Mouse (Mus musculus) yolk sac, embryonic 10.5 days (tissue): ENCODE data around the gene Ubald1.

Experiments
- DNase-seq: peaks from one replicate; pipeline ENCODE4 v3.0.0-alpha.2; 2017; ENCODE audit warnings: low spot score

Gene Ubald1

GRCm38 (mm10) chr16:4880136-4880825 is at the start of gene Ubald1:
Ubald1 (minus strand) TSS chr16:4880315.
- peak; percentile 100 for DNase-seq

GRCm38 (mm10) chr16:4928474-4928873 is 48.4 kb upstream of the Ubald1 start:
- DNase-seq = no peak

- DNase-seq = no peak
Measured at GRCm38 (mm10) chr16:4927967-4928366, 47.9 kb upstream of the Ubald1 start.

- DNase-seq = no peak
Measured at GRCm38 (mm10) chr16:4923996-4924395, 43.9 kb upstream of the Ubald1 start.

DNA sequence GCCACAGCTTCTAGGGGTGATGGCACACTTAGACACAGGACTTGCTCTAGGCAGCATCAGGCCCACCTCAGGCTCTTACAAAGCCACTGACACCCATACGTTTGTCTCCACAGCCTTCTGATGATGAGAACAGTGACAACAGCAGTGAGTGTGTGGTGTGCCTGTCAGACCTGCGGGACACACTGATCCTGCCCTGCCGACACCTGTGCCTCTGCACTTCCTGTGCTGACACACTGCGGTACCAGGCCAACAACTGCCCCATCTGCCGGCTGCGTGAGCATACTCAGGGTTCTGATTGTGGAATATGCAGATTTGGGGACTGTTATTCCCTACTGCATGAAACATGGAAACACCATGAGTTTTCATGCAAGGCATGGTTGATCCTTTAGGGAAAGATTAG is 42.4 kb upstream of the Ubald1 start:
- no peak for DNase-seq

- no peak for DNase-seq
Measured at GRCm38 (mm10) chr16:4920556-4920955, 40.4 kb upstream of the Ubald1 start.

- no peak for DNase-seq
Measured at GRCm38 (mm10) chr16:4916608-4917007, 36.5 kb upstream of the Ubald1 start.

- DNase-seq = no peak
Measured at GRCm38 (mm10) chr16:4915931-4916330, 35.8 kb upstream of the Ubald1 start.

- DNase-seq = peak; percentile 75
Measured at GRCm38 (mm10) chr16:4913783-4914735, 33.9 kb upstream of the Ubald1 start.

DNA sequence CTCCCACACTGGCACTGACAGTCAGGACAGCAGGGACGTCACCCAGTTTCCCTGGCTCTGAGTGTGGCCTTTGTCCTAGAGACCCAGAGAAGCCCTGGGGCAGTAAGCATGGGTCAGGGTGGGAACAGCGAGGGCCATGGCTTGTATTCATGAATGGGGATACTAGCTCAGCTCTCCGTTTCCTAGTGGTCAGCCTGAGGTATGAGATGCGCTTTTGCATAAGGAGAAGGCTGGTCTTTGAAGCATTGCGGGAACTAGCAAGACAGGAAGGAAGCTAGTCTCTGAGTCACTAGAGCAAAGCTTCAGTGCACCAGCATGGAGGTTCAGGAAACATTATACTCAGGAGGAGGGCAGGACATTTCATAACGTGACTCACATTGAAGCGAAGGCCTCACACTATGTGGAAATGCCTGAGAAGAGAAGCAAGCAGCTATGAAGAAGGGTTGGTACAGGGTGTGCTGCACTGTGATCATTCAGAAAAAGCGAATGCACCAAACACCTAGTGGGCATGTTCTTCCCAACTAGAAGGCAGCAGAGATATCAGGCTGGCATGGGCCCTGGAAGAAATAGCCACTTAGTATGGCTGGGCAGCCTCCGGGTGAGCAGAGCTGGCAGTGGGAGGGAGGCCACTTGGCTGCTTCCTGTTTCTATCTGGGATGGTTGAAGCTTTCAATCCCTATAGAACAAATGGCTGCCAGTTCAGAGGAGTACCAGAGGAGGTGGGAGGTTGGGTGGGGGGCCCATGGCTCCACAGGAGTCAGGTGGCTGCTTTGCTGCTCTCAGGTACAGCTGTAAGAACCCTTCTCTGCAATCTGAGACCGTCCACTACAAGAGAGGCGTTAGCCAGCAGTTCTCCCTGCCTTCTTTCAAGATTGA is 33.0 kb upstream of the Ubald1 start:
- no peak for DNase-seq

DNA sequence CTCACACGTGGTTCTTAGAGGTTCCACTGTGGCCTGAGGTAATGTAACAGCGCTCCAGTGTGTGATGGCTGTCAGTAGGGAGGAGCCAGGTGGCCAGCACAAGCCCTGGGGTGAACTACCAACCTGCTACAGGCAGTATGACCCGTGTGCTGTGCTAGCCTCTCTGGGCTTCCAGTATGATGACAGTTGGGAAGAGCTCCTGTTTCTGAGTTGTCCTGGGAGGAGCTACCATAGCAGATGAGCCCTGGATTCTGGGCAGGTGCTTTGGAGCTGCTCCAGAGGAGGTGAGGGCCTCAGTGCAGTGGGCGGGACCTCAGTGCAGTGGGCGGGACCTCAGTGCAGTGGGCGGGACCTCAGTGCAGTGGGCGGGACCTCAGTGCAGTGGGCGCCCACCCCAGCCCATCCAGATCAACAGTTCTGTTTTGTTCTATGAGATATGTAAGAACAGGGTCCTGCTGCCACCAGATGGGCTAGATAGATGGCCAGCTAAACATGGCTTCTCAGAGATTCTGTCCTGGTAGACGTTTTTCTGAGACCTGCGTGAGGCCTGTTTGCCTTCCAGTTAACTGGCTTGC is 32.0 kb upstream of the Ubald1 start:
- DNase-seq = no peak

GRCm38 (mm10) chr16:4910758-4911157 is 30.6 kb upstream of the Ubald1 start:
- DNase-seq = no peak

DNA sequence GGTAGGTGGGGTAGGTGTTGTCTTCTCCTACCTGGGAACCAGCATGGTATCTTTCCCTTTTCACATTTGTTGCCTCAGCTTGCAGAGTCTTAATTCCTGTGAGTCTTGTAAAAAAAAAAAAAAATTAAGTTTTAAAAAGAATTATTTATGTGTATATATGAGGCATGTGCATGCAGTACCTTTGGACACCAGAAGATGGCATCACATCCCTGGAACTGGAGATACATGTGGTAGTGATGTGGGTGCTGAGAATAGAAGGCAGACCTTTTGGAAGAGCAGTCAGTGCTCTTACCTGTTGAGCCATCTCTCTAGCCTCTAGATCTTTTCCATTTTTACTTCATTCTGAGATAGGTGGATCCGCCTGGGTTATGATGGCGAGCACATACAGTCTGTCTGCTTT is 29.6 kb upstream of the Ubald1 start:
- DNase-seq = no peak

DNA sequence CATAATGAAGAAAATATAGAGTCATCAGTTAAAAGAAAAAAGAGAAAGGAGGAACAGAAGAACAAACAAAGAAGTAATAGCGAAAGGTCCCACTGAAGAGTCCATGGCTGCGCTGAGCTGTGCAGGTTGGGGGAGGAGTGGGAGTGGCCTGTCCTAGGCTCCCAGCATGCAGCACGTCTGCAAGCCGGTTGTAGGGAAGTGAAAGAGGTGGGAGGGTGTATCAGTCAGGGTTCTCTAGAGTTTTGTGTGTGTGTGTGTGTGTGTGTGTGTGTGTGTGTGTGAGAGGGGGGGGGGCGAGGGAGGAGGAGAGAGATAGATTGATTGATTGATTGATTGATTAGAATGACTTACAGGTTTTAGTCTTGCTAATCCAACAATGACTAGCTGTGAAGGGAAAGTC is 27.9 kb upstream of the Ubald1 start:
- no peak for DNase-seq

- no peak for DNase-seq
Measured at GRCm38 (mm10) chr16:4907386-4907785, 27.3 kb upstream of the Ubald1 start.

- no peak for DNase-seq
Measured at GRCm38 (mm10) chr16:4906559-4906958, 26.4 kb upstream of the Ubald1 start.

DNA sequence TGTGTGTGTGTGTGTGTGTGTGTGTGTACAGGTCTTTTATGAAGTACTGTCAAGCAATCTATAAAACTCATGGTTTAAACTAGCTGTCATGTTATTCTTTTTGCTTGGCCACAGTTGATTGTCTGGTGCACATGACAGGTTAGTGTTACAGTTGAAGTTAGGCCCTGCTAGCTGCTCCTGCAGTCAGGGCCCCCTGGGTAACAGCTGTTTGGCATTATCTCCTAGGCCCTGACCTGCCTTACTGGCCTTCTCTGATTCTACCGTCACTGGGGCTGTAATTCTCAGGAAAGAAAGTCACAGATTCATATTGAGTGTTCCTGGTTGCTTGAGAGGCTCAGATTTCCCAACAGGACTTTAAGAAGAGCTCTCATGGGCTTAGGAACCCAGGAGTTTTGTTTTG is 25.5 kb upstream of the Ubald1 start:
- no peak for DNase-seq

- DNase-seq = peak; percentile 12
Measured at GRCm38 (mm10) chr16:4904878-4905277, 24.8 kb upstream of the Ubald1 start.

GRCm38 (mm10) chr16:4903491-4904102 is 23.5 kb upstream of the Ubald1 start:
- peak; percentile 62 for DNase-seq

DNA sequence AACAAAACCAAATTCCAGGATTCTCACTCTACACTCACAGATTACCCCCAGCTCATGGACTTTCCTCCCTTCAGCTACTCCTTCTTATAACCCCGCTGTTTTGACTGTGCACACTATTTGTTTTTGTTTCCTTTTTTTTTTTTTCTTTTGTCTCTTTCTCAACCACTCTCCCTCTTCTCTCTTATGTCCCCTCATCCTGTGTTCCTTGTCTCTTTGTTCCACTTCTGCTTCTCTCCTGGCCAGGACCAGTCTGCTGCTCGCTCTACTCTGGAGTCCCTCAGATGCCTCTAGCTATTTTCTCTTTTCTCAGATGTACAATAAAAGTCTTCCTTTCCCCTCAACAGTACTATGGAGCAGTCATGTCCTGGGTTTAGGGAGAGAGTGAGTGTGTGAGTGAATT is 22.3 kb upstream of the Ubald1 start:
- no peak for DNase-seq

GRCm38 (mm10) chr16:4901167-4901566 is 21.1 kb upstream of the Ubald1 start:
- DNase-seq = peak; percentile 61
